Mouse (Mus musculus) olfactory bulb, adult 2 months (tissue): Measurements from ENCODE around the gene Serpina3g. TPM values are rescaled to one million over a fixed set of nuclear protein-coding genes. Genes with fewer than 3 reads are reported as not detected.
"Not testable (repeated sequence)": the region's sequence is repeated elsewhere in the genome, so short reads cannot be mapped to it uniquely, and the experiment has no call there.

Experiments used
- H3K27ac ChIP-seq: fragments of 200-500 bp; 2 replicates; pipeline ENCODE4 v1.5.1; 2012; ENCODE audit warnings: low read depth, low read length; ENCODE audit not compliant: insufficient read depth
- H3K4me1 ChIP-seq: fragments of 200-500 bp; 2 replicates; pipeline ENCODE4 v1.6.1; 2012; ENCODE audit warnings: low read length; ENCODE audit not compliant: control insufficient read depth, insufficient read depth
- H3K4me3 ChIP-seq: fragments of 200-500 bp; 2 replicates; pipeline ENCODE4 v1.5.1; 2012; ENCODE audit warnings: mild to moderate bottlenecking, low read depth, low read length, moderate library complexity; ENCODE audit not compliant: insufficient read depth
- CTCF ChIP-seq: fragments of 200-500 bp; IDR thresholded peaks from 2 replicates; pipeline ENCODE4 v1.5.1; 2012; ENCODE audit warnings: low read depth, mild to moderate bottlenecking, low read length, moderate library complexity; ENCODE audit not compliant: insufficient read depth
- POLR2A ChIP-seq: fragments of 200-500 bp; IDR thresholded peaks from 2 replicates; pipeline ENCODE4 v1.6.1; 2012; ENCODE audit warnings: mild to moderate bottlenecking, low read depth, low read length, moderate library complexity; ENCODE audit not compliant: insufficient read depth
- WGBS: fragments of 180-500 bp; shearing (Covaris S2); methylation state at CpG from one replicate; pipeline ENCODE4 v1.1.7; 2018; 5-methylcytosine and 5-hydroxymethylcytosine counted together
- polyA plus RNA-seq: library from polyadenylated mRNA; stranded (reverse); fragments of >200 nt; gene quantifications from 2 replicates; pipeline ENCODE4 v1.2.4, GENCODE M21; 2012; ENCODE audit warnings: low replicate concordance; ENCODE audit not compliant: missing spikeins, insufficient read depth, insufficient read length

Gene Serpina3g
- polyA plus RNA-seq, 1 experiment = not detected

DNA sequence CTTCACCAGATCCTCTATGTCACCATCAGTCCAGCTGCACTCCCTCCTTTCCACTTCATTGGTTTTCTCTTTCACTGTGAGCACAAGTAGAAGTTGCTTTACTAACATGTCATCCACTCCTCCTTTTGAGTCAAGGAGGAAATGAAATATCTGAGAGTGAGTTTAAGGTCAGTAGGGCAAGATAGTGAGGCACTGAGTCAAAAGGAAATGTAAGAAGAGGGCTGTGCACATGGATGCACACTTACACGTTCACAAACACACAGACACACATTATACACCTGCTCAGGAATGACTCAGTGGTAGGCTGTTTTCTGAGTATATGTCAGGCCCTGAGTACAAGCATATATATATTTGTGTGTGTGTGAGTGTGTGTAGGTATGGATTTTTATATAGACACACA lies 12.4 kb upstream of the Serpina3g start:
- WGBS = 84% methylated on average over 1 of the region's 1 CpGs
- H3K4me3 ChIP-seq = no peak overlapping the region
- no peaks in the 10 kb centered on the region for H3K4me1 ChIP-seq
- TF ChIP-seq POLR2A = no peak
- TF ChIP-seq CTCF = no peak
- no peak overlapping the region for H3K27ac ChIP-seq

DNA sequence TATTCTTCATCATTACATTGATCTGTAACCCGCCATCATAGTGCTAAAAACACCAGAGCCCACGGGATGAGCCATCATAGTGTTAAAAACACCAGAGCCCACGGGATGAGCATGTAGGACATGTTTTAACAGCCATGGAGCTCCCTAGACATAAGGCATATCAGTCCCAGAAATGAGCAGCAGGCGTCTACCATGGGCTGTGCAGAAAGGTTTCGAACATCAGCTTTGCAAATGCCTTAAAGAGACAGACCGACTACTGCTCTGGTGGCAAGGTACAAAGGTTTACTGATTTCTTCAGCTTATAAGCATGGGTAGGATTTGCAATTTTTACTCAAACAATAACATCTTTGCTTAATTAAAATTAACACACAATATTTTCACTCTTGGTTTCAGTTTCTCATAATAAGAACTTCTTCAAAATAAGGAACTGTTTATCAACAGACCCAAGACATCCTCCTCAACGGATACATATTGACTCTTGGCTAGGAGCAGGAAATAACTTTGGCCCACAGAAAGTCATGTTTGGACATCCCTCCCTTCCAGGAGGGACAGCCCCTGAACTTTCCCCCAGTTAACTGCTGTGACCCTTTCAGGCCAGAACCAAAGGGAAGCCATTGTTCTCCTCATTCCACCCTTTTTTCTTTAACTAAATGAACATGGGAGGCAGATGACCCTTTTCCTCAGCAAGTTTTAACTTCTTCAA lies 11.3 kb upstream of the Serpina3g start:
- Histone ChIP-seq H3K4me3 (no peak overlapping the region), H3K4me1 (no peaks in the 10 kb centered on the region), H3K27ac (no peak overlapping the region)
- TF ChIP-seq POLR2A = no peak
- TF ChIP-seq CTCF = no peak
- WGBS = 69% methylated on average over 7 of the region's 7 CpGs

DNA sequence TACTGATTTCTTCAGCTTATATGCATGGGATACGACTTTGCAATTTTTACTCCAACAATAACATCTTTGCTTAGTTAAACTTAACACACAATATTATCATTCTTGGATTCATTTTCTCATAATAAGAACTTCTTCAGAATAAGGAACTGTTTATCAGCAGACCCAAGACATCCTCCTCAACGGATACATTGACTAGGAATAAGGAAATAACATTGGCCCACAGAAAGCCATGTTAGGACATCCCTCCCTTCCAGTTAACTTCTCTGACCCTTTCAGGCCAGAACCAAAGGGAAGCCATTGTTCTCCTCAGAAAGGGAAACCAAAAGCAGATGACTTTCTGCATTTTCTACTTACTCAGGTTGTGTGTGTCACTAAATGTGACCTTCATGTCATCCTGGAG lies 5.3 kb upstream of the Serpina3g start:
- WGBS = 77% methylated on average over 2 of the region's 2 CpGs
- H3K4me3 ChIP-seq = no peak overlapping the region
- TF ChIP-seq POLR2A (no peak), CTCF (no peak)

DNA sequence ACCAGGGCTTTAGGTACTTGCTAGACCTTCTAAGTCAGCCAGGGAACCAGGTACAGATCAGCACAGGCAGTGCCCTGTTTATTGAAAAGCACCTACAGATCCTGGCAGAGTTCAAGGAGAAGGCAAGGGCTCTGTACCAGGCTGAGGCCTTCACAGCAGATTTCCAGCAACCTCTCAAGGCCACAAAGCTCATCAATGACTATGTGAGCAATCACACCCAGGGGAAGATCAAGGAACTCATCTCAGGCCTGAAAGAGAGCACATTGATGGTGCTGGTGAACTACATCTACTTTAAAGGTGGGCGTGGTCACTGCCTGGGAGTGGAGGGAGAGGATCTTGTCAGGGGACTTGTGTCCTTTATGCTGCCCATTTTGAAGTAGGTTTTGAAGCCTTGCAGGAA lies 2.0 kb downstream of the Serpina3g start:
- H3K4me3 ChIP-seq, H3K27ac ChIP-seq, H3K4me1 ChIP-seq: not testable (repeated sequence)
- 90% methylated on average over 1 of the region's 1 CpGs for WGBS

More for the DNA sequence above, 5.3 kb upstream of the Serpina3g start:
- Histone ChIP-seq H3K4me1 (no peaks in the 10 kb centered on the region), H3K27ac (no peak overlapping the region)

DNA sequence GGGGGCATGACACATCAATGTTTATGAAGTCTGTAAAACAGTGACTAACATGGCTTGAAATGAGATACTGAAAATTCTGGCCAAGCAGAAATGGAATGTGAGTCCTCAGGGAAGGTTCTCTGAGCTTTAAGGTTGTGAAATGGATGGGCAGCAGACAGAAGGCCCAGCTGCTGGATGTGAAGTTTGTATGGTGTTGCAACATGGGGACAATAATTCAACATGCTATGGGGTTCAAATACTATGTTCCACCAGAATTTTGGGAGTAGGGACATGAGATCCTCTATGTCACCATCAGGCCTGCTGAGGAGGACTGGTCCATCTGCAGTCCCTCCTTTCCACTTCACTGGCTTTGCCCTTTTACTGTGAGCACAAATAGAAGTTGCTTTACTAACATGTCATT lies 7.3 kb downstream of the Serpina3g start:
- peaks cover 2% of the 10 kb centered on the region; the same call in 1 of the 2 replicates for H3K4me1 ChIP-seq
- no peak overlapping the region for H3K4me3 ChIP-seq
- no peak overlapping the region for H3K27ac ChIP-seq
- TF ChIP-seq POLR2A (no peak), CTCF (no peak)

GRCm38 (mm10) chr12:104245092-104245491 lies 9.0 kb downstream of the Serpina3g start:
- WGBS = 75% methylated on average over 1 of the region's 1 CpGs

DNA sequence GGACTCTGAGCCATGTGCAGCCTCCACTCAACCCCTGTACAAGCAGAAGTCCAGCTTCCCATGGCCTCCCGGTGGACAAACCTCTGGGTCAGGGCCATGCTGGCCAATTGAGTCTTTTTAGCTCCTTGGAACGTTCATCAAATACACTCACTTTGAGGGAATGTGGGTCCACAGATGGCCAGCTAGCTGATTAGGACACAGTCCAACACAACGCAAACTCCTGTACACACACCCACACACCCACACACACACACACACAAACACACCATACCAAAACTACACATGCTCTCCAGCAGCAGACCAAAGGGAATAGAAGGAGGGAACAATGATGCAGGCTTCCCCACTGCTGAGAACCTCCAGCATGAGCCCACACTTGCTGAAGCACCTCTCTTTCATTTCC lies 9.6 kb downstream of the Serpina3g start:
- Histone ChIP-seq H3K27ac (no peak overlapping the region), H3K4me3 (no peak overlapping the region), H3K4me1 (no peaks in the 10 kb centered on the region)
- TF ChIP-seq CTCF = no peak
- no peak for TF ChIP-seq POLR2A
- 45% methylated on average over 3 of the region's 3 CpGs for WGBS

More at GRCm38 (mm10) chr12:104245092-104245491, 9.0 kb downstream of the Serpina3g start:
- no peak for TF ChIP-seq POLR2A
- no peak for TF ChIP-seq CTCF
- Histone ChIP-seq H3K4me1 (peaks cover 2% of the 10 kb centered on the region; the same call in 1 of the 2 replicates), H3K27ac (no peak overlapping the region), H3K4me3 (no peak overlapping the region)

GRCm38 (mm10) chr12:104247553-104248002 lies 11.5 kb downstream of the Serpina3g start:
- Histone ChIP-seq H3K27ac (no peak overlapping the region), H3K4me3 (no peak overlapping the region), H3K4me1 (no peaks in the 10 kb centered on the region)
- TF ChIP-seq CTCF (no peak), POLR2A (no peak)

GRCm38 (mm10) chr12:104248231-104248630 lies 12.2 kb downstream of the Serpina3g start:
- H3K4me3 ChIP-seq = no peak overlapping the region
- H3K4me1 ChIP-seq = no peaks in the 10 kb centered on the region
- WGBS = 68% methylated on average over 3 of the region's 3 CpGs
- no peak overlapping the region for H3K27ac ChIP-seq
- TF ChIP-seq POLR2A (no peak), CTCF (no peak)

GRCm38 (mm10) chr12:104261041-104261440 lies 25.0 kb downstream of the Serpina3g start:
- Histone ChIP-seq H3K4me3 (no peak overlapping the region), H3K4me1 (no peaks in the 10 kb centered on the region), H3K27ac (no peak overlapping the region)
- TF ChIP-seq POLR2A (no peak), CTCF (no peak)
- WGBS = 62% methylated on average over 3 of the region's 3 CpGs
